Mouse (Mus musculus) testis, adult 2 months (tissue): Measurements from ENCODE around the gene Hist1h2ad.

Source experiments
- CTCF ChIP-seq: fragments of 200-500 bp; IDR thresholded peaks from 2 replicates; pipeline ENCODE4 v1.5.1; 2012; ENCODE audit warnings: low read depth, mild to moderate bottlenecking, inconsistent platforms, low read length, moderate library complexity; ENCODE audit not compliant: control insufficient read depth, insufficient read depth, insufficient replicate concordance
- POLR2A ChIP-seq: fragments of 200-500 bp; IDR thresholded peaks from 2 replicates; pipeline ENCODE4 v1.6.1; 2012; ENCODE audit warnings: low read depth, mild to moderate bottlenecking, inconsistent platforms, low read length, moderate library complexity; ENCODE audit not compliant: control insufficient read depth

GRCm38 (mm10) chr13:23583387-23584068, 9.3 kb downstream of the Hist1h2ad start:
- TF ChIP-seq CTCF (no peak), POLR2A (no peak)
